Comparison of ENCODE assay signal across 10 mouse cellular contexts in the genomic region with DNA sequence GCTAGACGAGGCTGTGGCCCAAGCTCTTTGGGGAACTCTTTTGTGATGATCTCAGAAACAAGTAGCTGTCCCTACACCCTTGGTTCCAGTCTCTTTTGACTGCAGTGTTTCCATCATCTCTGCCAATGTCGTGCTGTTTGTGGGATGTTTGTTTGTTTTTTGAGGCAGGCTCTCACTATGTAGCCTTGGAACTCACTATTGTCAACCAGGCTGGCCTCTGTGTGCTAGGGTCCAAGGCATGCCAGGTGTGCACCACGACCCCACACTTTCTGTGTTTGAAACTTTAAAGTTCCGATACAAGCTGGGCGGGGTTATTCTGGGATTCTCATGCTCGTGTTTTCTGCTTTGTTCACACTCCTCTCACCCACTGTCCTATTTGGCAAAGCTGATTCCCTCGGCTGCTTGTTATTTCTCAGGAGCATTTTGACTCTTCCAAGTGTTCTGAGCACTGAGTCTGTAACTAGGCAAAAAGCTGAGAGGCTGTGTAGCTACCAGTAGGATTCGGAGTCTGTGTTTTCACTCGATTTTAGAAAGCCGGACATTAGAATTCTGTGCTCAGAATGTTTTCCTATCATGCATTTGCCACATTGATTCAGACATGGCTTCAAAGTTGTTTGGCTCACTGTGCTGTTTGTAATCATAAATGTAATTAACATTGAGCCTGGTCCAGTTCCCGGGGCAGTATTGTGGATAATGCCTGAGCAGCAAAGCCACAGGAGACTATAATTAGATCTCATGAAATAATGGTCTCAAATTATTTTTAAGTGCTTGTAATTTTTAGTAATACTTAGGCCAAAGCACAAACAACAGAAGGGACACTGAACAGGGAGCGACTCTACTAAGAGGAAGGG. TPM values are rescaled to one million over a fixed set of nuclear protein-coding genes. Genes with fewer than 3 reads are reported as not detected.
A peak's percentile ranks its signal among the peaks of the same experiment; 100 is the strongest.
DNase-seq lines count a peak whose midpoint lies in the region; ATAC-seq lines count a peak whose summit lies in the region.
"Had no signal": no experiment of that assay in that cellular context is flagged by ENCODE, and none has a peak within 500 bp of the region (broad histone marks: within the 10 kb centered on the region; RNA-seq: fewer than 3 reads in every experiment).

No protein-coding gene starts in this region.

- H3K36me3 ChIP-seq in hindbrain, embryonic 14.5 days (replicated peaks; ENCODE audit: control insufficient read depth, insufficient read depth), result peaks cover 28% of the 10 kb centered on the region
- peaks cover 8% of the 10 kb centered on the region; the same call in 1 of the 2 replicates for H3K36me3 ChIP-seq in stomach, embryonic 15.5 days

- H3K27ac ChIP-seq in hindbrain, embryonic 14.5 days, result peak overlapping the region; percentile 55
- peak overlapping the region; percentile 18 for H3K27ac ChIP-seq in stomach, embryonic 15.5 days
- H3K27ac ChIP-seq: limb, embryonic 15.5 days had no signal

- ATAC-seq in frontal cortex, adult (ENCODE audit: low TSS enrichment), result peak; percentile 85
- no peak for ATAC-seq in hindbrain, embryonic 14.5 days (ENCODE audit: low FRiP score)
- no peak for ATAC-seq in stomach, embryonic 15.5 days (ENCODE audit: insufficient read depth, low FRiP score, low read depth)
- ATAC-seq in inflammation-experienced regulatory T-cells, adult 6 months, result no peak
- no peak for ATAC-seq in activated CD4-positive, CD25-positive, alpha-beta regulatory T cell, adult 4 months

- no peak for DNase-seq in frontal cortex, postnatal 14 days (ENCODE audit: low spot score in 2 of 2)
- DNase-seq in lung, postnatal 10 days, result peak; percentile 43
- DNase-seq in lung, adult 18-20 months, result no peak
- DNase-seq in hindbrain, embryonic 14.5 days (ENCODE audit: low spot score), result no peak
- DNase-seq: embryo, embryonic 11 days had no signal

- H3K27me3 ChIP-seq in hindbrain, embryonic 14.5 days (ENCODE audit: control insufficient read depth, insufficient read depth, low read length), result no peaks in the 10 kb centered on the region
- H3K27me3 ChIP-seq in stomach, embryonic 15.5 days (replicated peaks), result no peaks in the 10 kb centered on the region
- H3K27me3 ChIP-seq: limb, embryonic 15.5 days had no signal

- H3K9me3 ChIP-seq in hindbrain, embryonic 14.5 days (ENCODE audit: control insufficient read depth, low read length), result no peaks in the 10 kb centered on the region
- H3K9me3 ChIP-seq in stomach, embryonic 15.5 days, result no peaks in the 10 kb centered on the region
- H3K9me3 ChIP-seq: limb, embryonic 15.5 days had no signal

- peaks cover 20% of the 10 kb centered on the region for H3K4me1 ChIP-seq in hindbrain, embryonic 14.5 days (replicated peaks; ENCODE audit: control insufficient read depth, insufficient read depth, low read length)
- peaks cover 24% of the 10 kb centered on the region for H3K4me1 ChIP-seq in stomach, embryonic 15.5 days

- H3K9ac ChIP-seq in hindbrain, embryonic 14.5 days, result no peak overlapping the region
- H3K9ac ChIP-seq in stomach, embryonic 15.5 days, result no peak overlapping the region
- H3K9ac ChIP-seq: limb, embryonic 15.5 days had no signal

- no peak overlapping the region for H3K4me3 ChIP-seq in hindbrain, embryonic 14.5 days (replicated peaks; ENCODE audit: low read length)
- H3K4me3 ChIP-seq in stomach, embryonic 15.5 days (replicated peaks), result no peak overlapping the region
- H3K4me3 ChIP-seq: limb, embryonic 15.5 days had no signal

- no peak overlapping the region for H3K4me2 ChIP-seq in hindbrain, embryonic 14.5 days (replicated peaks)
- H3K4me2 ChIP-seq in stomach, embryonic 15.5 days, result no peak overlapping the region
- H3K4me2 ChIP-seq: limb, embryonic 15.5 days had no signal

- WGBS in hindbrain, embryonic 14.5 days, result 57% methylated on average over 12 of the region's 12 CpGs
- WGBS in stomach, embryonic 15.5 days, result 58% methylated on average over 12 of the region's 12 CpGs

RNA-seq across cellular contexts. Expression of gene Gnpnat1, which starts 51.2 kb away (rescaled TPM):
- polyA plus RNA-seq in hindbrain, embryonic 14.5 days (2014; fragmentation: Nextera tagmentation; extraction: Ambion mirVana), result 29.5 and 30.2 TPM in 2 replicates
- polyA plus RNA-seq in stomach, embryonic 15.5 days (2015; fragmentation: Nextera tagmentation; extraction: Ambion mirVana), result 55.8 and 56.4 TPM in 2 replicates
- polyA plus RNA-seq in inflammation-experienced regulatory T-cells, adult 6 months (2017; shearing (Covaris generic)), result 10 to 100 TPM; 64.5 to 76.8 (median 67.6) TPM
- polyA plus RNA-seq in activated CD4-positive, CD25-positive, alpha-beta regulatory T cell, adult 4 months (2017; shearing (Covaris generic)), result 10 to 100 TPM; 57.6 to 71.0 TPM
